Mouse (Mus musculus) telencephalon, adult 2 months (tissue): ENCODE results near the gene Lrig1.

Source experiments
- DNase-seq: peaks from one replicate; pipeline ENCODE4 v3.0.0-alpha.2; 2011; ENCODE audit warnings: low read depth, low spot score

The Lrig1 gene

DNA sequence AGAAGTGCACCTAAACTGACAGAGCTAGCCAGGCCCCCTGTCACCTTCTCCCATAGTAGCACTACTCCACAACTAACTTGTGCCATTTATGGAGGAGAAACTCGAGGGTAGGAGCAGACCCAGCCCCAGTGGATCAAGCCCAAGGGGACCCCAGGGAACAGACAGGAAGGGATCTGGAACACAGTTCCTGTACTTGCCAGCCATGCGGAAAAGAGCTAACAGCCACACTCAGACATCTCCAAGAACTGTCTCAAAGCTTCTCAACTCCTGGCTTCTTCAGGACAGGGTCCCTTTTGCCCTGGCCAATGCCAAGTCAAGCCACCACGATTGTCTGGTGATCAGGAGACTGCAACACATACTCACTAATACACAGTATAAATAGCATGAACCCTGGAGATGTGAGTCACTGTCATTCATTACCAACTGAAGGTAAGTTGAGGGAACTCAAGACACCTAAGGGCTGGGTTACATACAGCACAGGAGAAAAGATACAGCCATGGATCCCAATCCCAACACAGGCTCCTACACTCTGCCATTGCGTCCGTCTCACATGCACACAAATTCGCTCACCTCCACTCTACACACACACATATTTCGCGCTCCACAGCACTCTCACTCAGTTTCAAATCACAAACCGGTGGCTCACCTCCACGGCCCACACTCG, 1.3 kb downstream of the Lrig1 start:
- no peak for DNase-seq

DNA sequence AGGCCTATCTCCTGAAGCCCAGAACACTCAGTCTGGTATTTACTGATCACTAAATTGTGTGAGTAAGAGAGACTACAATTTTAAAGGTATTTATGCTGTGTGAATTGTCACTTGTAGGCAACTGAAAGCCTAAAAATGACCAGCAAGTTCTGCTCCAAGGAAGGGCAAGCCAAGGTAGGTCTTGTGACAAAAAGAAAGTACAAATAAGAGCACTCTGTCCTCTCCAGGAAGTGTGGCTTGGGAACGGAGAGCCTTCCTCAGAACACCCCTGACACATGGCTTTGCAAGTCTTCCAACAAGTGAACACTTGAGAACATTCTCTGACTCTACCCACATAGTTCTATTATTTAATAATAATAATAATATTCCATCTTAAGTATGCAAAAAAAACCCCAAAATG, 2.5 kb downstream of the Lrig1 start:
- no peak for DNase-seq

DNA sequence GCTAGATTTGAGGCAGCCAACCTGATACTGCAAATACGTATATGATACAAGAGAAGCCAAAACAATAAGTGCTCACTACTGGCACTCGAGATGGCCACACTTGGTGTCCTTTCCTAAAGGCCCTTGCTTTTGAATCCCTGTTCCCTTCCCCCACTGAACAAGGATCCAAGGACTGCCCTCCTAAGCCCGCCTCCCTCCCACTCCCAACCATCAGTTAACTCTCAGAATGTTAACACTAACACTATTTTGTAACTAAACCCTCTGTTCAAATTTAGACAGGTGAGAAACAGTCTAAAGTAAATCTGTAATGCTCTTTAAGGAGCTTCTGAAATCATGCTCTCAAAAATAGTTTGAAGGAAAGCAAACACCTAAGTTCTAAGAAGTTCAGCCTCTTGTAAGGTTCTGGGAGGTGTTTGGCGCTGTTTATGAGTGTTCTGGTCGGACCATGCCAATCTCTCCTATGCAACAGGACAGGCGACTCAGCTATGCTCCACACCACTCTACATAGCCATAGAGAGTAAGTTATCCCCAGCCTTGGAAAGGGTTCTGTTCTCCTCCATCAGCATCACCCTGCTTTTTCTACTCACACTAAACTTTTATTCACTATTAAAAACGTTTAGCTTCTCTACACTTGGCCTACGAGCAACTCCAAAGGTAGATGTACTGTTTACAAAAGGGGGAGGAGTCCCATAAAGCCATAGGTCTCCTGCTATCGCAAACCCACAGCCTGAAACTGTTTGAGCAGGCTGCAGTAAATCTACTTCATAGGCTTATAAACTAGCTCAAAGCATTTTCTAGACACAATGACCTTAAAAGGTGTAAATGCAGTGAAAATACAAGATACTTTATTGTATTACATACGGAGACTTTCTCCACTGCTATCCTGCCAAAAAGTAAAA, 3.5 kb downstream of the Lrig1 start:
- no peak for DNase-seq

DNA sequence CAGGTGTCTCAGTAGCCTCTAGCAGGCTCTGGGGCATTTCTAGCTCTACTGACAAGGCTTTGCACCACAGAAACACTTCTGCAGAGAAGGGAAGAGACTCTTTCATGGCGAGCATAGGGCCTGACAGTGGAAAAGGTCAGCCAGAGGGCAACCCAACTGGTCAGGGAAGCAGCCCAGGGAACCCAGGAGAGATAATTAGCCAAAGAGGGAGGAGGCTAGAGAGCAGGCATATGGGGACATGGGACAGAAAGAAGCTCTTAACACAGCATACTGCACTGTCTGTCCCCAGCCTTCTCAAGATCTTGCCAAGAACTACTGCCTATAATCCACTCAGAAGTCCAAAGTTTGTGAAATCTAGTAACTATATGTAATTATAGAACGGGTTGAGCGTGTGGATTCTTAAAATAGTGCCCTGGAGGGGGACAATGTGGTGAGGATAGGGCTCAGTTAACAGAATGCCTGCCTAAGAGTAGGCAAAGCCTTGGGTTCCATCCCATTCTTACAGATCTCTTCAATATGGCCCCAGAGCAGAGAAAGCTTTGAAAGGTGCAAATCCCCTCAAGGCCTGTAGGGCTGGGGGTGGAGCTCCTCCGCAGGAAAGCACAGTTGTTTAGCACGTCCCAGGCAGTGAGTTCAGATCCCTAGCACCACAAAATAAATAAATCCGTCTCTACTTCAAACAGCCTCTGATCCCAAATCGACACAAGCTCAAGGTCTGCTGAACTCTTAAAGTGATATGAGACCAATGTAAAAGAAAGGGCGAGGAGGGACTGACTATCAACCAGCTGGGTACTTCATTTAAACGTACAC, 4.6 kb downstream of the Lrig1 start:
- DNase-seq = no peak

DNA sequence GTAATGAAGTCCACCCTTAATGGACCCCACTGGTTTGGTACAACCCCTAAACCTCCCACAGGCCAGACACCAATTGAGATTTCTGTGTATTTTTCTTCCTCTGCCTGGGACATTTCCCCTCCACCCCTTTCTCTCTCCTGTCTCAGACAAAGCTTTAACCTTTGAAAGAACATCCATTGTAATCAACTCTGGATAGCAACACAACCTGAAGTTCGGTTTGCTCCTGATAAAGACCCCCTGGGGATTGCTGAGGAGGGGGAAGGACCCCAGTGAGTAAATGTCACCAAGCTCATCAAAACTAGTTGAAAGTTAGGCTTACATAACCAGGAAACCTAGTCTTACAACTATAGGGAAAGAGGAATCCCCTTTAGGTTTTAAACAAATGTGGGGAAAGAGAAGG, 5.5 kb downstream of the Lrig1 start:
- DNase-seq = no peak

DNA sequence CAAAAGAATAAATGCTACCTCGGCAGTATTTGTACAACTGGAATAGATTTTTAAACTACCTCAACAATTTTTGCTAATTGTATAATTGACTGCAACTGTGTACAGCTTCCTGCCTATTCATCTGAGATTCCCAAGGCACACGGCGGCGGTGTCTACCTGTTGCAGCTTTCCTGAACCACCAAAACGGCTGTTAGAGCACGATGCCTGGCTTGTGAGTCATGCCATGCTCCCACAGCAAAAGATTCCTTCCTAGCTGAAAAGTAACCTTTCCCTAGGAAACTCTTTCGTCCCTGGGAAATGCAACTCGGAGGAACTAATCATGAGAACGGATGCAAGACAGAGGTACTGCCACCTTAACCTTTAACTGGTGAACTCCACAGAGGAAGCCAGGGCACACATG, 6.9 kb downstream of the Lrig1 start:
- DNase-seq = no peak

DNA sequence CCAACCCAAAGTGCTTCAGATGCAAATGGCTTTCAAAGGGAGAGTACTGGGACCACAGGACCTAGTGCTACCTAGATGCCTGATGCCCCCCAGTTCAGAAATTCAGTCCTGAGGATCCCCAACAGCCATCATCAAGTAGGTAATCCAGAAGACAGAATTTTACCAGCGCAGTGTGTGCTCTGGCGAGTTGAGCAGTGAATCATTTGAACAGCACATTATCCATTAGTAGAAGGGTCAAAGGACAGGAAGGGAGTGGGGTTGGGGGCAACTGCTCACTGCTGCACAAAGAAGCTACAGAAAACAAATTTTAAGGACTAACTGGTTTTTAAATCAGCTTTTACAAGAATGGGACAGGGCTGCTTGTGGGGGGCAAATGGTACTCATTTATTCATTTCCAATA, 8.0 kb downstream of the Lrig1 start:
- DNase-seq = no peak

DNA sequence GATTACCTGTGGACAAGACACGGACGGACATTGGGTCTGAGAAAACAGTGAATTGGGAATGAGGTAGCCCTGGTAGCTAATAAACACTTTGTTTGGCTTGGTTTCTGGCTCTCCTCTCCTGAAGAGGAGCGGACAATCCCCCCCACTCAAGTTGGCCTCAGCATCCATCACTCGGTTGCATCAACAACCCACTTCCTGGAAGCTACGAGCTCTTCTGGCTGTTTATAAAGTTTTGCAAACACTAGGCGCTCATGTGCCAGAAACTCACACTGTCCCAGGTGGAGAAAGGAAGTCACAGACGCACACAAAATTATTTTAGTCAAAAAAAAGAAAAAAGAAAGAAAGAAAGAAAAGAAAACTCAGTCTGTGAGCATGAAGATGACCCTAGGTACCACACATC, 9.7 kb downstream of the Lrig1 start:
- no peak for DNase-seq

DNA sequence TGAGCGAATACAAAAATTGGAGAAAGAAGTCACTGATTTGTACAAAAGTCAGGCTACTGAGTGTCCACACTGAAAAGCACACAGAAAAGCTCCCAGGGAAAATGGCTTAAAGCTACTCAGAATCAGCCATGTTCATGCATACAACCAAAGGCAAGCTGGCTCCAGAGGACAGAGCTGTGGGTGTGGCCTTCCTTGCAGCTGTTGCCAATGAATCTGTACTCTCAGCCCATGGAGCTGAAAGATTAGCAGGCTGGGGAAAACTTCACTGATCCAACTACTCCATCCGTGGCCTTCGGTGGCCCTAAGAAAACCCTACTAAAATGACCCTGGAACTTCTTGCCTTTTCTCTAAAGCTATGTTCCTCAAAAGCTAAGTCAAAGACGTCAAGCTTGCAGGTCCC, 11.2 kb downstream of the Lrig1 start:
- DNase-seq = no peak

DNA sequence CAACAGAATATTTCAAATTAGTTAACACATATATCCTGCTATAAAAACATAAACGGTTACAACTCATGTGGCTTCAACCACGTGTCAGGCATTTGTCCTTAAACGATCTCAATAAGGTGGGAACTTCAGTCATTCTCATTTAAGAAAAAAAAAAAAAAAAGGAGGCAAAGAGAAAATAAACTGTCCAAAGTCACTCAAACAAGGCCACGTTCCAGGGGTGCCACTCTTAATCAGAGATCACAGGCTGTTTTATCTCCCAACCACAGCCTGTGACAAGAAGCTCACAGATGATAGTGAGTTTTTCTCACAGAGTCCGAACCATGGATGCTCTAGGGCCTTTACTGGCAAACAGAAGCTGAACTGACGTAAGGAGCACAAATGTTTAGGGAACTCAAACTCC, 13.9 kb downstream of the Lrig1 start:
- DNase-seq = no peak

DNA sequence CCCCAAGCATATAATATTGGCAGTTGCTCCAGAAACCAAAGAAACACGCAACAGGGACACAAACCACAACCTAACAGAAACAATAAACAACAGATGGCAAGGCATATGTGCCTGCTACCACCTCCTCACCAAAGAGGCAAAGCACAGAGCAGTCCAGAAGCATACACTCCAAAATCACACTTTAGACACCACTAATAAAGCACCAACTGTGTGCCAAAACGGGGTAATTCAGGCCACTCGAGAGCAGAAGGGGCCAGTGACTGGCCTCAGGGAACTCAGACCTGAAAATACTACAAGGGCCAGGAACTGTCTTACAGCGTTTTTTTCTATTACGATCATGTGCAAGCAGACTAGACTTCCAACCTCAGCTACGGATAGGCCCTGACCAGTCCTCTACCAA, 14.3 kb downstream of the Lrig1 start:
- peak; percentile 38 for DNase-seq

DNA sequence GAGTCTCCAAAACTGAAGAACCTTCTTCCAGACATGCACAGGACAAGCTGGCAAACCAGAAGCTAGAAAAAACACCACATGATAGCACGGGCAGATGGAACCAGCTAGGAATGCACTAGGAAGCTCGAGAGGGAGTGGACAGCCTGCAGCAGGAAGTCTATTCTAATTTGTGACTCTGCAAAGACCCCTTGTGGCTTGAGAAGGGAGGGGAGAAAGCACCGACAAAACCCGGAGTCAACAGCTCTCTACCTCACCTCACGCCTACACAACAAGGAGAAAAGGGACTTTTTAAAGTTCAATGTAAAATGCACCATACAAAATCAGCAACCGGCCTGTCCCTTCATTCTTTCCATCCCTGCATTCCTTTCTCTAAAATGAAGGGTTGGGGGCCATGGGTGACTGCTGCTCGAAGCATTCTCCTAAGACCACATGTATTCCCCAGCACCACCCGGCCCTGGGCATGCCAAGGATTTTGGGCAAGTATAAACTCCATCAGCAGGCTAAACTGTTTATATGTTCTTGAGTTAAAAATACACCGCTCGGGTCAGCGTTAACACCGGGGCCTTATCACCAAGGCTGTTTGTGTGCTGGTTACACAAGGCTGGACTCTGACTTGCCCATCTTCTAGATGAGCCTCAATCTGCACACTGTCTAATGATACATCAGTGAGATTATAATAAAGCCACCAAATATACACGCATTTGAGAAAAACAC, 15.0 kb downstream of the Lrig1 start:
- no peak for DNase-seq

DNA sequence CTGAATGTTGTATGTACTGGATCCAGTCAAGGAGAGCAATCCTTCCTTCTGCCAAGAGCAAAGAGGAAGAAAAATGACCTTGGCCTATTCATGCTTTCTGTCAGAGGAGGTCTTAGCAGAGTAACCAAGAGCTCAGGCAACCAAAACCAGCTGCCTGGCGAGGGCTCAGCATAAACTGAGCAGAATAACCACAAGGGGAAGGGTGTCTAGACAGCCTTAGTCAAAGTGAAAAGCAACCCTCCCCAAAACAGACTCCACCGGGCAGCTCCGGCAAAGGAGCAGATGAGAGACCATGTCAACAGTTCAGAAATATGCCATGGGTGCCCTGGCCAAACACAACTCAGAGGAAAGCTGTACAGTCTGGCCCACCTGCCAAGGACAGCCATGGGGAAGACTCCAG, 16.3 kb downstream of the Lrig1 start:
- DNase-seq = no peak

DNA sequence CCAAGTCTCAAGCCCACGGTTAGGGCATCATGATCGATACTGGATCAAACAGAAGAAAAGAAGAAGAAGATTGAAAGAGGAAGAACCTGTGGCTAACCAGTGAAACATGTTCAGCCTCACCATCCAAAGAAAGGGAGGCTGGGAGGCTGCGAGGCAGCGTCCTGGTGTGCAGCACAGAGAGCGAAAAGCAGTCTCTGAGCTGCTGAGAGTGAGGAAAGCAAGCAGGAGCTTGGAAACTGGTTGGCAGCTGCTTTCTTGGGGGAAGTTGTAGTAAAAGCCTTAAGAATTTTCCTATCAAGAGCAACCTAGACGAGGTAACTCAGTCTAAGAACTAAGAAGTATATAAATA, 17.7 kb downstream of the Lrig1 start:
- DNase-seq = no peak

DNA sequence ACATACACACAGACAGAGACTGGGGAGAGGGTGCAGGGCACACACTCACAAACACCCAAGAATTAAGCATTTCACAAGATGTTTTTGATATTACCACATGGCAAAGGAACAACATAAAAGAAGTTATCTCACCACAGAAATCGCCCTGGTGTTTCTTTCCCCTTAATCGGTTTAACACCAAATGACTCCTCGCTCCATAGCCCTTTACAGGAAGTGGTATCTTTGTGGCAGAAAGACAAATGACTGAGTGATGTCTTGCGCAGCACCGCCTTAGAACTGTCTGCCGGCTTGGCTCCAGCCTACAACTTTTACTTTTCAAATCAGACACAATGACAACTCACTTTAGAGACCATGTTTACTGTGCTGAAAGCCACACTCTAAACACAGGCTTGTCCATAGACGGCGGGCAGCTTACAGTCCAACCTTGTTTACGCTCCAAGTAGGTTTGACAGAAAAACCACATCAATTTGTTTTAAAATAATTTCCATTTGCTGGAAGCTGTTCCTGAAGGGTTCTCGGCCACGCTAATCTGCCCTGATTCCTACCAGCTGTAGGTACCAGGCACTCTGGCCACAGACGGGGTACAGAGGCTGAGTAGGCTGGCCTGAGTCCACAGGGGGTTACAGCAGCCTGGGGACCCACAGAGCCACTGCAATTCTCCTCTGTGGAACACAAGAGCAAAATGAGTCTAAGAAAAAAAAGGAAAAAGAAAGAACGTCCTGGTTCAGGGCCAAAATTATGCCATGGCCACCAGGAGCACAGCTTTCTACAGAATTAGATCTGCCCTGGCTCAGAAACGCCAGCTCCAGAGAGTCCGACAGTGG, 18.3 kb downstream of the Lrig1 start:
- DNase-seq = no peak

DNA sequence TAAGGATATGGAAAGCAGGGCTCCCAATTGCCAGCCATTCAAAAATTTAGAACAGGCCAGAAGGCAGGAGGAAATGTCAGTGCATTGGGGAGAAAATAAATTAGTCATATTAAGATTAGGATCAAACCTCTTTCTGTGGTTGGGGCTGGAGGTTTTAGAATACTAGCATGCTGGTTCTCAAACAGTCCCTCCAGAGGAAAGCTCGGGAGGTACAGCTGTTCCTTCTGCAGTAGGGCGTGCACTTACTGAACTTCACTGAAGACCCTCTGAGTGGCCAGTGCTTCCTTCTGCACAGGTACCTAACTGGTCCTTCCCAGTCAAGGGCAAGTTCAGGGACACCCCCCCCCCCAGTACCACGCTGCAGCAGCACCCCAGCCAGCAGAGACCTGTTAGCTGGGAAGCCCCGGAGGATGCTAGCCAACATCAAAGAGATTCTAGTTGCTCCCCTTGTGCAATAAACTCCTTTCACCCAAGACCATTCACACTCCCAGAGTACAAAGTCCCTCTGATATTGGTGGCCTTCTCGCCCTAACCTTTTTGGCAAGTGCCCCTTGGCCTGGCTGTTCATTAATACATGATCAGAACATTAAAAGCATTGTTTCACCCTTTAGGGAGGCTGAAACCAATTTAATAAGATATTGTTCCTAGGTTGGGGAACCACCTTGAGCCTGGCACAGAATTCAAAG, 19.1 kb downstream of the Lrig1 start:
- DNase-seq = no peak

DNA sequence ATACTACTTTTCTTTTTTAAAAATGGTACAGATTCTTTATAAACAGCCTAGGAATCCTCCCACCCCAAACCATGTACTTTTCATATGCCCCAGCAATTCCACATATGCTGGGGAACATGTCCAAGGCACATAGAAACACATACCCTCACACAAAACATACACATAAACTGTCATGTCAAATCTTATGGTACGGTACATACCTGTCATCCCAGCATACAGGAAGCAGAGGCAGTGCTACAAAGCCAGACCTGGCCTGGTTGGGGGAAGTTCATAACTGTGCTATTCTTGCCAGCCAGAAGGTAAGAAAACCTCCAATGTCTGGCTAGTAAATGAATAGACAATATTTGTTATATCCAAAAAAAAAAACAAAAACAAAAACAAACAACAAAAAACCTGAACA, 20.7 kb downstream of the Lrig1 start:
- DNase-seq = no peak

DNA sequence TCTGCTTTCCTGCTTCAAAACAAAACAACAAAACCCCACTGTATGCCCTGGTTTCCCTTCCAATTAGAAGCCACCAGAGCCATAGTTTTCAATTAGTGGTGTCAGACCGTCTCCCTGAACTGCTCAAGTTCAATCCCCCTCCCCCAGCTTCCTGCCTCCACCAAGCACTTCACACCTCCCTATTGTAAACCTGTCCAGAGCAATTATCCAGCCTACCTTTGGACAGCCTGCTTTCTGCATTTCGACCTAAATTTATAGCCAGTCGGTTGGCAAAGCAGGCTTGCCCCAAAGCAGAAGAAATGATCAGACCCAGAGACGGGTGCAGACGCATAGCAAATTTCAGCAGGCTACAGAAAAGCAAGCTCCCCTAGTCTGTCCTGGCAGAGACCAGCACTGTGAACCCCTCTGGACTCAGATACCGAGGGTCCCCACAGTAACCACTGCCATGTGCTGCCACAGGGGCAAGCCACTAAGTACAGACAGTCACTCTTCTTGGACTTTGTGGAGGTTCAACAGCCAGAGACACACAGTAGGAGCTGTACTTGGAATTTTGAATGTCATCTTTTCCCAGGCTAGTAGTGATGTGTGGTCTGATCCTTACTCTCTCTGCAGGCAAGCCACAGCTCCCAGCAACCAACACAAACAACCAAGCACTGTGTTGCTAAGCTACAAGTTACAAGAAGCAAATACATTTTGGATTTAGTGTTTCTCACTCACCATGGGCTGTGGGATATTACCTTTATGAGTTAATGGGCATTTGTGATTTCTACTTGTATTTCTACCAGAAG, 21.4 kb downstream of the Lrig1 start:
- no peak for DNase-seq

DNA sequence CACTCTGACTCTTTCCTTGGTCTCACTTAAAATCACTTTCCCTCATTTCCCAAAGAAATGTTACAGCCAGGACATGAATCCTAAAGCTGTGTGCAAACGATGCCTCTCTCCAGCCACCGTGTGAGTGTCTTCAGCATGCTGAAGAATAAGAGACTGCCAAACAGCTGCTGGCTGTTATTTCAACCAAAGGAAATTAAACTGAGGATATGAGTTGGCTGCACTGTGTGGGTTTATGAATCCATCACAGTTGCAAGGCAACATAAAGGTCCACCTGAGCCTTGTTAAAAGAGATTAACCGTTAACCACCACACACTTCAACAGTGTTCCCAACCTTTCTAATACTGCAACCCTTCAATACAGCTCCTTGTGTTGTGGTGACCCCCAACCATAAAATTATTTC, 22.5 kb downstream of the Lrig1 start:
- no peak for DNase-seq

DNA sequence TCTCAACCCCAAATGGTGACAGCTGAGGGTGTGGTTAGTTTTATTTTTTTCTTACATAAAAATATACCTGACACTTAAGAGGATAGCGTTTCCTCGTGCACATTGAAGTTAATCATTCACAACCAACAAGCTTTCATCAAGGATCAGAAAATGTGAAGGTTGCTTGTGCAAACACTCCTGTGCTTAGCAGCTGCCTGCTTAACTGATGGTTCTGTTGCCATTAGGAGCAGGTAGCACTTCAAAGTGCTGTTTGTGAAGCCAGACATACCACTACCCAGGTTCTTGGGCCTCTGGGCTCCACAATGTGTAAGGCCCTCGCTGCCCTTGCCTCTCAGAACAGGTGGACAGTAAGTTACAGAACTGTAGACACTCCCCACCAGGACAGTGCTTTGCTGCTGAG, 23.1 kb downstream of the Lrig1 start:
- DNase-seq = no peak
